Mouse (Mus musculus): Measurements from ENCODE around the gene Lmntd1. TPM values are rescaled to one million over a fixed set of nuclear protein-coding genes. Genes with fewer than 3 reads are reported as not detected.

The Lmntd1 gene
- polyA plus RNA-seq, 1 experiment: not detected

GRCm38 (mm10) chr6:145387378-145387777, 226.7 kb downstream of the Lmntd1 start:
- no peaks in the 10 kb centered on the region for H3K79me2 ChIP-seq (ENCODE audit: control insufficient read depth, insufficient read depth)
- TF ChIP-seq USF1 (IDR thresholded peaks at IDR 0.05; ENCODE audit: low read depth) (no peak), CEBPB (IDR thresholded peaks at IDR 0.05; ENCODE audit: insufficient read depth, poor library complexity, severe bottlenecking) (no peak), TCF12 (IDR thresholded peaks at IDR 0.05; ENCODE audit: insufficient read depth, poor library complexity, severe bottlenecking) (no peak), POLR2AphosphoS2 (IDR thresholded peaks at IDR 0.05; ENCODE audit: insufficient read length, low read depth) (no peak)
- no peak overlapping the region for H3ac ChIP-seq (ENCODE audit: control insufficient read depth, insufficient read length)
- no peak overlapping the region for H3K4me3 ChIP-seq
- H3K27me3 ChIP-seq (ENCODE audit: control insufficient read depth, insufficient read depth, insufficient read length): no peaks in the 10 kb centered on the region
- H3K36me3 ChIP-seq (ENCODE audit: control insufficient read depth, insufficient read depth): no peaks in the 10 kb centered on the region
- no peak overlapping the region for H3K4me2 ChIP-seq (ENCODE audit: low read depth)

GRCm38 (mm10) chr6:145382586-145383380, 231.3 kb downstream of the Lmntd1 start:
- Histone ChIP-seq H3K4me3 (no peak overlapping the region), H3K79me2 (ENCODE audit: control insufficient read depth, insufficient read depth) (no peaks in the 10 kb centered on the region), H3K27me3 (ENCODE audit: control insufficient read depth, insufficient read depth, insufficient read length) (no peaks in the 10 kb centered on the region), H3K36me3 (ENCODE audit: control insufficient read depth, insufficient read depth) (no peaks in the 10 kb centered on the region), H3ac (ENCODE audit: control insufficient read depth, insufficient read length) (no peak overlapping the region), H3K4me2 (ENCODE audit: low read depth) (peak overlapping the region; percentile 57)
- no peak for TF ChIP-seq MAX (IDR thresholded peaks at IDR 0.05; ENCODE audit: low read depth)
- no peak for TF ChIP-seq POLR2A (IDR thresholded peaks at IDR 0.05; ENCODE audit: insufficient read length, low read depth)
- TF ChIP-seq CEBPB (IDR thresholded peaks at IDR 0.05; ENCODE audit: insufficient read depth, poor library complexity, severe bottlenecking): no peak
- no peak for TF ChIP-seq TCF3 (IDR thresholded peaks at IDR 0.05; ENCODE audit: insufficient read length, low read depth)
- TF ChIP-seq USF1 (IDR thresholded peaks at IDR 0.05; ENCODE audit: low read depth): peak; percentile 74
- peak; percentile 47 for TF ChIP-seq TCF12 (IDR thresholded peaks at IDR 0.05; ENCODE audit: insufficient read depth, poor library complexity, severe bottlenecking)
- TF ChIP-seq REST (IDR thresholded peaks at IDR 0.05; ENCODE audit: insufficient read depth, insufficient read length): no peak
- no peak for TF ChIP-seq SRF (IDR thresholded peaks at IDR 0.05; ENCODE audit: control insufficient read depth, insufficient read length, low read depth)
- TF ChIP-seq MYOD1 (IDR thresholded peaks at IDR 0.05; ENCODE audit: control insufficient read depth in 1 of 3, insufficient read length in 2 of 3, low read depth in 2 of 3): peak in 2 of 3 experiments; percentile 62 to 68
- TF ChIP-seq E2F4 (IDR thresholded peaks at IDR 0.05; ENCODE audit: insufficient read depth): no peak
- TF ChIP-seq MYOG (IDR thresholded peaks at IDR 0.05; ENCODE audit: control insufficient read depth in 1 of 3, insufficient read depth in 1 of 3, insufficient read length in 2 of 3, low read depth in 2 of 3): peak in 1 of 3 experiments; percentile 28
- no peak for TF ChIP-seq POLR2AphosphoS2 (IDR thresholded peaks at IDR 0.05; ENCODE audit: insufficient read length, low read depth)

GRCm38 (mm10) chr6:145380961-145381360, 233.2 kb downstream of the Lmntd1 start:
- H3ac ChIP-seq (ENCODE audit: control insufficient read depth, insufficient read length): no peak overlapping the region
- no peaks in the 10 kb centered on the region for H3K79me2 ChIP-seq (ENCODE audit: control insufficient read depth, insufficient read depth)
- TF ChIP-seq MYOG (IDR thresholded peaks at IDR 0.05; ENCODE audit: control insufficient read depth in 1 of 3, insufficient read depth in 1 of 3, insufficient read length in 2 of 3, low read depth in 2 of 3) (no peak), MYOD1 (IDR thresholded peaks at IDR 0.05; ENCODE audit: control insufficient read depth in 1 of 3, insufficient read length in 2 of 3, low read depth in 2 of 3) (no peak), POLR2AphosphoS2 (IDR thresholded peaks at IDR 0.05; ENCODE audit: insufficient read length, low read depth) (no peak), TCF12 (IDR thresholded peaks at IDR 0.05; ENCODE audit: insufficient read depth, poor library complexity, severe bottlenecking) (no peak), USF1 (IDR thresholded peaks at IDR 0.05; ENCODE audit: low read depth) (no peak), MAX (IDR thresholded peaks at IDR 0.05; ENCODE audit: low read depth) (no peak), POLR2A (IDR thresholded peaks at IDR 0.05; ENCODE audit: insufficient read length, low read depth) (no peak), E2F4 (IDR thresholded peaks at IDR 0.05; ENCODE audit: insufficient read depth) (no peak), REST (IDR thresholded peaks at IDR 0.05; ENCODE audit: insufficient read depth, insufficient read length) (no peak), TCF3 (IDR thresholded peaks at IDR 0.05; ENCODE audit: insufficient read length, low read depth) (no peak), CEBPB (IDR thresholded peaks at IDR 0.05; ENCODE audit: insufficient read depth, poor library complexity, severe bottlenecking) (no peak), SRF (IDR thresholded peaks at IDR 0.05; ENCODE audit: control insufficient read depth, insufficient read length, low read depth) (no peak)
- H3K4me3 ChIP-seq: no peak overlapping the region
- no peak overlapping the region for H3K4me2 ChIP-seq (ENCODE audit: low read depth)
- H3K27me3 ChIP-seq (ENCODE audit: control insufficient read depth, insufficient read depth, insufficient read length): no peaks in the 10 kb centered on the region
- no peaks in the 10 kb centered on the region for H3K36me3 ChIP-seq (ENCODE audit: control insufficient read depth, insufficient read depth)

- Histone ChIP-seq H3K79me2 (ENCODE audit: control insufficient read depth, insufficient read depth) (no peaks in the 10 kb centered on the region), H3K36me3 (ENCODE audit: control insufficient read depth, insufficient read depth) (no peaks in the 10 kb centered on the region), H3K27me3 (ENCODE audit: control insufficient read depth, insufficient read depth, insufficient read length) (no peaks in the 10 kb centered on the region), H3K4me3 (no peak overlapping the region), H3ac (ENCODE audit: control insufficient read depth, insufficient read length) (no peak overlapping the region), H3K4me2 (ENCODE audit: low read depth) (no peak overlapping the region)
- TF ChIP-seq USF1 (IDR thresholded peaks at IDR 0.05; ENCODE audit: low read depth) (no peak), CEBPB (IDR thresholded peaks at IDR 0.05; ENCODE audit: insufficient read depth, poor library complexity, severe bottlenecking) (no peak), REST (IDR thresholded peaks at IDR 0.05; ENCODE audit: insufficient read depth, insufficient read length) (no peak), POLR2A (IDR thresholded peaks at IDR 0.05; ENCODE audit: insufficient read length, low read depth) (no peak), MYOG (IDR thresholded peaks at IDR 0.05; ENCODE audit: control insufficient read depth in 1 of 3, insufficient read depth in 1 of 3, insufficient read length in 2 of 3, low read depth in 2 of 3) (no peak), TCF3 (IDR thresholded peaks at IDR 0.05; ENCODE audit: insufficient read length, low read depth) (no peak), TCF12 (IDR thresholded peaks at IDR 0.05; ENCODE audit: insufficient read depth, poor library complexity, severe bottlenecking) (no peak), POLR2AphosphoS2 (IDR thresholded peaks at IDR 0.05; ENCODE audit: insufficient read length, low read depth) (no peak), SRF (IDR thresholded peaks at IDR 0.05; ENCODE audit: control insufficient read depth, insufficient read length, low read depth) (no peak), MYOD1 (IDR thresholded peaks at IDR 0.05; ENCODE audit: control insufficient read depth in 1 of 3, insufficient read length in 2 of 3, low read depth in 2 of 3) (no peak), MAX (IDR thresholded peaks at IDR 0.05; ENCODE audit: low read depth) (no peak), E2F4 (IDR thresholded peaks at IDR 0.05; ENCODE audit: insufficient read depth) (no peak)
These were observed 234.9 kb downstream of the Lmntd1 start for GRCm38 (mm10) chr6:145379175-145379574.
